In genomic region chr9:61216012-61216770, GRCm38 (mm10) we compare ENCODE assay signal across 10 mouse cellular contexts.
DNase-seq lines count a peak whose midpoint lies in the region; ATAC-seq and TF ChIP-seq lines count a peak whose summit lies in the region.
"Had no signal": no experiment of that assay in that cellular context is flagged by ENCODE, and none has a peak within 500 bp of the region (broad histone marks: within the 10 kb centered on the region; RNA-seq: fewer than 3 reads in every experiment).

No protein-coding gene starts in this region.

- peak; percentile 88 for DNase-seq in brain, embryonic 14.5 days (ENCODE audit: low read depth)
- peak; percentile 65 for DNase-seq in induced T-regulatory cell, adult 2 months (ENCODE audit: low read depth)
- DNase-seq in midbrain, embryonic 11.5 days (ENCODE audit: low spot score, missing footprints) = no peak
- no peak for DNase-seq in liver, postnatal 0 days
- no peak for DNase-seq in testis, postnatal 10 days (ENCODE audit: low spot score)
- DNase-seq in testis, postnatal 14 days (ENCODE audit: low spot score) = no peak
- DNase-seq in right cerebral cortex, postnatal 14 days = no peak
- DNase-seq: adrenal gland, postnatal 36 days had no signal

- no peak overlapping the region for H3K4me3 ChIP-seq in midbrain, embryonic 11.5 days (ENCODE audit: low read depth, low read length)
- H3K4me3 ChIP-seq in liver, postnatal 0 days (ENCODE audit: low read depth, low read length) = no peak overlapping the region
- H3K4me3 ChIP-seq: lung, embryonic 15.5 days had no signal

- no peak overlapping the region for H3K27ac ChIP-seq in midbrain, embryonic 11.5 days (ENCODE audit: low read depth, low read length)
- H3K27ac ChIP-seq in liver, postnatal 0 days (ENCODE audit: low read depth) = no peak overlapping the region
- H3K27ac ChIP-seq: lung, embryonic 15.5 days had no signal

- no peaks in the 10 kb centered on the region for H3K27me3 ChIP-seq in midbrain, embryonic 11.5 days (ENCODE audit: control insufficient read depth, insufficient read depth, low read length)
- no peaks in the 10 kb centered on the region for H3K27me3 ChIP-seq in liver, postnatal 0 days (ENCODE audit: insufficient read depth, low read length)

- peaks cover 6% of the 10 kb centered on the region; the same call in 1 of the 2 replicates for H3K4me1 ChIP-seq in midbrain, embryonic 11.5 days (ENCODE audit: control insufficient read depth, insufficient read depth, low read length)
- no peaks in the 10 kb centered on the region for H3K4me1 ChIP-seq in liver, postnatal 0 days (ENCODE audit: insufficient read depth)

- TF ChIP-seq CTCF in brain, embryonic 14.5 days (IDR thresholded peaks at IDR 0.05; ENCODE audit: borderline replicate concordance, extremely low read depth, insufficient read depth, insufficient read length) = no peak
- no peak for TF ChIP-seq CTCF in liver, postnatal 0 days (IDR thresholded peaks at IDR 0.05; ENCODE audit: low read depth)

- no peaks in the 10 kb centered on the region for H3K9me3 ChIP-seq in midbrain, embryonic 11.5 days (ENCODE audit: control insufficient read depth, low read length)
- H3K9me3 ChIP-seq in liver, postnatal 0 days (ENCODE audit: low read length) = no peaks in the 10 kb centered on the region
- H3K9me3 ChIP-seq: lung, embryonic 15.5 days had no signal

- ATAC-seq in CD4-positive, CD25-positive, alpha-beta regulatory T cell, adult 4 months = peak; percentile 69
- ATAC-seq in midbrain, embryonic 11.5 days (ENCODE audit: low FRiP score) = peak; percentile 44; the same call in 1 of the 2 replicates
- ATAC-seq in liver, postnatal 0 days = no peak

- WGBS in midbrain, embryonic 11.5 days = 65% methylated on average over 13 of the region's 13 CpGs
- 76% methylated on average over 13 of the region's 13 CpGs for WGBS in liver, postnatal 0 days (ENCODE audit: insufficient replicate concordance)

- no peaks in the 10 kb centered on the region for H3K36me3 ChIP-seq in midbrain, embryonic 11.5 days (ENCODE audit: control insufficient read depth, insufficient read depth, low read length)
- H3K36me3 ChIP-seq in liver, postnatal 0 days (replicated peaks; ENCODE audit: insufficient read depth, low read length) = no peaks in the 10 kb centered on the region
- H3K36me3 ChIP-seq: lung, embryonic 15.5 days had no signal

- no peak for TF ChIP-seq POLR2A in brain, embryonic 14.5 days (IDR thresholded peaks at IDR 0.05; ENCODE audit: borderline replicate concordance, extremely low read depth, insufficient read depth, insufficient read length, poor library complexity, severe bottlenecking)

- no peak overlapping the region for H3K9ac ChIP-seq in midbrain, embryonic 11.5 days (ENCODE audit: low read length)
- H3K9ac ChIP-seq in liver, postnatal 0 days (replicated peaks) = no peak overlapping the region
- H3K9ac ChIP-seq: lung, embryonic 15.5 days had no signal

- TF ChIP-seq EP300 in liver, postnatal 0 days (IDR thresholded peaks at IDR 0.05; ENCODE audit: low read depth) = no peak

- H3K4me2 ChIP-seq in midbrain, embryonic 11.5 days = no peak overlapping the region
- no peak overlapping the region for H3K4me2 ChIP-seq in liver, postnatal 0 days (ENCODE audit: low read depth, low read length)
- H3K4me2 ChIP-seq: lung, embryonic 15.5 days had no signal

Comparison
In these comparisons a context has a peak if more than half of its experiments do, and no peak if none do; other contexts are left out.
1. DNase-seq: peak in brain, embryonic 14.5 days (single experiment) and induced T-regulatory cell, adult 2 months (single experiment); none in midbrain, embryonic 11.5 days (single experiment), liver, postnatal 0 days (single experiment), testis, postnatal 10 days (single experiment), testis, postnatal 14 days (single experiment) and right cerebral cortex, postnatal 14 days (single experiment).